Mouse (Mus musculus) mesoderm, embryonic 11.5 days (tissue): ENCODE measurements at regions not wholly inside any gene's neighbourhood (a gene's known extent, or its start where the extent isn't known, plus 50 kb on each side); places are given as distances from the start of the nearest gene placed in this dataset.

ENCODE experiments used
- DNase-seq: peaks from one replicate; pipeline ENCODE4 v3.0.0-alpha.2; 2012; ENCODE audit warnings: low read depth, low spot score

DNA sequence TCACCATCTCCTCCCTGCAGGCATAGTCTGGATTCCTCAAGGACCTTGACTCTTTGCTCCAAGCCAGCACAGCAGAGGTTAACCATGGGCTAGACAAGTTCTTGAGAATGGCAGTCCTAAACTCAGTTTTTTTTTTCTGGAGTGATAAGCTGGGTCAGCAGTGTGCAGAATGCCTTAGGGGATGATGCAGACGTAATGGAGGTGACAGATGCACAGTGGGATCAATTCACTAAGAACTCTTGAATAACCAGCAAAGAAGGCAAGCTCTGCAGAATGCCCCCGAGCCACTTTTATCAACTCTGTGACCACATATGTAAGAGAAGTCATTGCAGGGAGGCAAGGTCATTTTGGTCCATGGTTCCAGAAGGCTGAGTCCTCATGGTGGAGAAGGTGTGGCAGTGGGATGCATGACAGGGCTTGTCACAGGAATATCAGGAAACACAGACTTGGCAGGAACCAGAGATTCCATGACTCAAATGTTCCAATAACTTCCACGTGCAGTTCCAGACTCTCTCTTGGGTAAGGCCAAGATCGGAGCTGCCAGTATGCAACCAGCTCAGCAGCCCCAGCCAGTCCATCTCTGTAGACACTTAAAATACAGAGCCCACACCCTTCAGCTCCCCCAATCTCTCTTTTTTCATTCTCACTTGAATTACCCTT is 494.3 kb downstream of the Cdh26 start:
- DNase-seq: no peak

DNA sequence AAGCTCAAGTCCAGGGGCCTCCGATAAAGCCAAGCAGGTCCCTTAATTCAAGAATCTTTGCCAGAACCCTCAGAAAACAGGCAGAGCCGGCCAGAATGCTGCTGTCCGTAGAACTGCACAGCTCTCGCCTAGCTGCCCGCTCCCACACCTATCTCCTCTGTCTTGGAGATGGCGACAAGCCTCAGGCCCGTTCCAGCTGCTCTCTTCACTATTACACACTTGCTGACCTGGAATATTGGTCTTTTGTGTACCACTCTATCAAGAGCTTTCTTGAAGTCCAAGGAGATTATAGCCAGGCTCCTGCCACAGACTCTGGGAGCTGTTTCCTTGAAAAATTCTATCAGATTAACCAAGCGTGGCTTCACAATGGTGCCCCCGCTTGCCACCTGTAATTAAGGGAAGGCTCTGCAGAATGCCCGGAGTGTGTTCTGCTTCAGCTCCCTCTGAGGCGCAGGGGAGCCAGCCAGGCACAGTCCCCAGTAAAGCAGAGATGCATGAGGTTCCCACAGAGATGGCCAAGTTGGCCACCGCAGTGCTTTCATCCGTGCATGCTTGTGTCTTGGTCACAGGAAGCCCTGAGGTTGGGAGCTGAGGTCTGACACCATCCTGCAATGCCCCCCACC is 496.8 kb downstream of the Cdh26 start:
- DNase-seq: no peak

DNA sequence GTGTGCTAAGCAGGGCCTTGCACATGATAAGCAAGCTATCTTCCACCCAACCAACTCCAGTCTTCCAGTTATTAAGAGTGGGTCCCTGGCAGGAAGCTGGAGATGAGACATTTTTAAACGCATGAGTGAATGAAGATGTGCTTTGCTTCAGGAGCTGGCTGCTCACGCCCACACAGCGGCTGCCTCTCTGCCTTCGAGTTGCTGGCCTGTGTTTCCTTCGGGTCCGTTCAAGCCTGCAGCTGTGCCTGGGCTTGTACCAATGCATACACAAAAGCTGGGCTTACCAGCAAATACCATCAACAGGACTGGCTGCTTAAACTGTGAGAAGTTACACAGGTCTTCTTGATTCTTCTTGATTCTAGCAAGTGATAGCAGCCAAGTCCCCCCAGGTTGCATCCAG is 498.7 kb downstream of the Cdh26 start:
- DNase-seq: no peak

DNA sequence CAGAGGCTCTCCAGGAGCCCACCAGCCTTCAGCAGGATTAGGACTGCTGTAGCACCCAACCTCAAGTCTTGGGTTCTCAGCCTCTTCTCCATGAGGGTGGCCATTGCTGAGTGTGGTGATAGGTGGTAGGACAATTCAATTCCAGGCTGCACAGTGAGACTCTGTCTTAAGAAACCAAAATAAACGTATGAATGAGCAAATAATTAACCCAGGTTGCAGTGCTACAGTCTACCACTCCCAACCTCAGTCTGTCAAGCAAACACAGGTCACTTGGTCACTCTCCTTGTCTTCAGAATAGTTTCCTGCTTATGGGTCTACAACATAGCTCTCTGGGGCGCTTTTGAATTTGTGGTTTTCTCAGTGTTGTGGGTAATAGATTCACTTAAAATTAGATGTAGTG is 499.8 kb downstream of the Cdh26 start:
- DNase-seq: no peak

DNA sequence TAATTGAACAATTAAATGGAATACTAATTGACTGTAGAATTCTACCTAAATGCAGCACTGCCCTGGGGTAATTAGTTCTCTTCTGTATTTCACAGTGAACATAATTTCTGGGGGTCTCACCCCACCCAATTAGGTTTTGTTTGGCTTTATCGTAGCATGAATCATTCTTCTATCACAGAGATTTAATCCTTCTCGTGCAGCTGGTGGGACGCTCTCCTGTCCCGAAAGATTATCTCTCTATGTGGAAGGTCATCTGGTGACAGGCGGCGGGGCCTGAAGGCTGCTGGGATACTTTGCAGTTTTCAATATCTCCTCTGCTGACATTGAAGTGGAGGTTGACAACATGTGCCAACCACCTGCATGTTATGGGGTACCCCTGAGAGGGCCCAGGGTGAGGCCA is 493.8 kb upstream of the Cdh4 start:
- no peak for DNase-seq

DNA sequence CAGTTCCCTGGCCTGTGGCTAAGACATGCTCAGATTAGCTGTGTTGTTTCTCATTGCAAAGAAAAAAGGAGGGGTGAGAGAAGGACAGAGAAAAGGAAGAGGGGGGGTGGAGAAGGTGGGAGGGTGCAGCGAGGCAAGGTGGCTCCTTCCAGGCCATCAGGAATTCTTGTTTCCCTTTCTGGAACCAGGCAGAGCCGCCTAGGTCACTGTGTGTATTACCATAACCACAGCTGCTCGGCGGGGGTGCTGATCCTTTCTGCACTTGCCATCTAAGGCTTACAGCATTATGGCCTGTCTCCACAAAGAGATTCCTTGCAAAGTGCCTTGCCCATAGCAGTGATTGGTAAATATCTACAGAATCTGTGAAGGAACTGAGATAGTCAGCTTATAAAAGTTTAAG is 493.1 kb upstream of the Cdh4 start:
- no peak for DNase-seq

DNA sequence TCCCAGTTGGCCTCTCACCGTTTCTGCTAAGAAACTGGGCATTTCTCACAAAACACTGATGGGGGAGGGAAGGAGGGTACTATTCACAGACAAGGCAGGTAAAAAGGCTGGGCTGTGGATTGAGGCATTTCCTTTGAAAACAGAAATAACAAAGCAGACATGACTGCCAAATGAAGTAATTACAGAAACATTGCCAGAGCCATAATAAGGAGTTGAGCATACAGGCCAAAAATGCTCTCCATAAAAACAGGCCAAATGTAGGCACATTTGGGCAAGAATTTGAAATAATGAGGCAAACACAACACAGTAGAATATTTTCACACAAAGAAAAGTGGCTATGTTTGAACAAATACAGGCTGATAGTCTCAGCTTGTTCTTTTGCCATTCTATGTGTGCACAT is 491.9 kb upstream of the Cdh4 start:
- DNase-seq: no peak

DNA sequence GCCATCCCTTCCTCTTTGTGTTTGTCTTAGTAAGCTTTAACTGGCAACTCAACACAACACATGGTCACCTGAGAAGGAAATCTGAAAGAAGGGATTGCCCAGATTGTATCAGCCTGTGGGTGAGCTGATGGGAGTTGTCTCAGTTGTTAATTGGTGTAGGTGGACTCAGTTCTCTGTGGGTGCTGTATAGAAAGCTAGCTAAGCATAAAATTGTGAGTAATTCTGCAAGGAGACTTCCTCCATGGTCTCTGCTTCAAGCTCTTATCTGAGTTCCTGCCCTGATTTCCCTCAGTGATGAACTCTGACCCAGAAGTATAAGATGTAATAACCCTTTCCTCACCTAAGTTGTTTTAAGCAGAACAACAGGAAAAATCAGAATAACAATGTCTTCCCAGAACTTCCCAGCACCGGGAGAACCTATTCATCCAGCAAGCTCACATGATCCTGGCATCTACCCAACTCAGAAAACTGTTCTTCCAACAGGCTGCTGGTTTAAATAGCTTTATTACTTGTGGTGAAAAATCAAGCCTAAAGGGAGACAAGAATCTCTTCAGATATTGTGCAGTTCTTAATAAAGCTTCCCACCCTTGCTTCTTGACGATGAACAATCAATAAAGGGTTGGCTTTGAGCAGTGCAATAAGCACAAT is 487.7 kb upstream of the Cdh4 start:
- DNase-seq: no peak

DNA sequence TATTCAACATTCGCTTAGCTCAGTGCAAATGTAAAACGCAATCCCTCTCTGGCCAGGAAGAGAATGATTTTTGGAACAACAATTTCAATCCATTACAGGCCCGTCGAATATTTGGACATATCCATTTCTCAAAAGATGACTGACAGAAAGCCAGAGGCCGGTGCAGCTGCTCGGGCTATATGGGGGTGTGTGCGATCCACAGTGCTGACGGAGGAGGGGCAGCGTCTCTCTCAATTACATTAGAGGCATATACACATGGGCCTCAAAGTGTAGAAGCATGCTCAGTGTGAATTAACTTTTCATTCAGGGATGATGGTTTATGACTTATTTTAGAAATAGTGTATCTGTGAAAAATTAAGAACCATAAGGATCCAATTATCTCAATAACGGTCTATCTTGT is 483.4 kb upstream of the Cdh4 start:
- no peak for DNase-seq

DNA sequence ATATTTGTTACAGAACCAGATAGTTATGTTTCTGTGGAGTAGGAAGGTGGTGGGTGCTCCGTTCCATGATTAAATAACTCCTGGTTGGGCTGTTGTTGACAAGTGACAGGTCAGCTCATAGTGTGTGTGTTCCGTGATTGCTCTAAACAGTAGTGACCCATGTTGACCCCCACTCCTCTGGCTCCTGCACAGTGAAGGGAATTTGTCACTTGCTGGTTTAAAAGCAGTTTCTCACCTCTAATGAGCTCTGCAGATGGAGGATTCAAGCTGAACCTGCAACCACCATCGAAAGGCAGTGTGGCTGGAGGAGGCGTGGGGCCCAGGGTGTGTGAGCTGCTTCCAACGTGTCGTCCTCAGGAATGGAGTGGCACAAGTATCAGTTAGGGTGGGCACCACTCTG is 482.6 kb upstream of the Cdh4 start:
- peak; percentile 41 for DNase-seq

DNA sequence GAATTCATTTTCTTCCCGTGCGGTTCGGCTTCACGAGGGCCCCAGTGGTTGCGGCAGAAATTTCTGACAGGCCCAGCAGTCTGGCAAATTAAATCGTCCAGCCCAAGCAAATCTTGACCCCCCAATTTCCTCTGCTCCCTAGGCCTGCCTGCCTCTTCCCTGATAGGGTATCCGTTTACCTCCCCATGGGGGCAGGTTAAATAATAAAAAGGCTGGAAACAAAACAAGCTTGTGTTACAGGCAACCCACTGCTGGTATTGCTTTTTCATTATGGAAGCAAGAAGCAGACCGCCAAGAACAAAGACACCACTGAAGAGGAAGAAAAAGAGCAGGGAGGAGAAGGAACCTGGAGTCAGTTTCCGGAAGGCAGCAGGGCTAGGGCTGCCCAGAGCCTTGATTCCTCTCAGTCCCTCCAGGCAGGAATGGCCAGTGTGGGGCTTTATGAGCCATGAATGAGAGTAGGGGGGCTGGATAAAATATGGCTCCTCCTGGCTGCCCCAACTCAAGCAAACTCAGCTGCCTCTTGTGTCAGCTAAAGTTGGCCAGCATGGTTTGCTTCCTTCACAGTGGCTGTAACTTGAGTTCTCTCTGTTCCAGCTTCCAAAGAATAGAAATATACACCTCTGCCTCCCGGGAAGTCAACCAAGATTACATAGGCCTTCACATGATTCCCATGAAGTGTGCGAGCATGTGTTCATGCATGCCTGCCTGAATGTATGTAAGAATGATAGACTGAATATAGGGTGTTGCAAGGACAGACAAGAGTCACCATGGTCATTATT is 474.5 kb upstream of the Cdh4 start:
- peak; percentile 35 for DNase-seq

DNA sequence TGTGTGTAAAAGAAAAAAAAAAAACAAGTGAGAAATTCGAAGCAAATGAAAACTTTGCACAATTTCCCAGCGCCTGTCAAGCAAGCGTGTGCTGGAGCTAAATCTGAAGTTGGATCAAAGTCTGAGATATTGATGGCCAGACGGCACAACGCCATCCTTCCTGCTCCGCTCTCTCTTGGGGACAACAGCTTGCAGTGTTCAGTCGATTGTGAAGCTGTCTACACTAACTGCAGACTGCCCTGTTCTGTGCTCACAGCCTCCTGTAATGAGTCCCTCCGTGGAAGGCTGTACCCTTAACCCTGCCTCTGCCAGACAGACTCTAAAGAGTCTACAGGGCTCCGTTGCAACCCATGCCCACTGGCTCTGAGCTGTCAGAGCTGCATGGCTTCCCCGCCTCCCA is 472.5 kb upstream of the Cdh4 start:
- DNase-seq: no peak

DNA sequence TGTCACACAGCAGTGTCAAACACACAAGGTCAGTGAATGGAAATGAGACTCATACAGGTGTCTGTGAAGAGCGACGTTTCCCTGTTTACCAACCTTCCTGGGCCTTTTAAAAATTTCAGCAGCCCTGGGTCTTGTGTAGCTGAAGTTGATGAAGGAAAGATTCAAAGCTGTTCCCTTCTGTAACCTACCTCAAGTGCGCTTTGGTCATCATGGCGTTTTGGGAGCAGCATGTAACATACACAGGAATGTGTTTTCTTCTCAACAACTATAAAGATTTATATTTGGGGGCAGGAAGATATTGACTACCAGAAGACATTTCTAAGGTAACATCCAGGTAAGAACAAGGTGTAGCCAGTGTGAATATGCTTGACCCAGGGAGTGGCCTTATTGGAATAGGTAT is 466.9 kb upstream of the Cdh4 start:
- no peak for DNase-seq

DNA sequence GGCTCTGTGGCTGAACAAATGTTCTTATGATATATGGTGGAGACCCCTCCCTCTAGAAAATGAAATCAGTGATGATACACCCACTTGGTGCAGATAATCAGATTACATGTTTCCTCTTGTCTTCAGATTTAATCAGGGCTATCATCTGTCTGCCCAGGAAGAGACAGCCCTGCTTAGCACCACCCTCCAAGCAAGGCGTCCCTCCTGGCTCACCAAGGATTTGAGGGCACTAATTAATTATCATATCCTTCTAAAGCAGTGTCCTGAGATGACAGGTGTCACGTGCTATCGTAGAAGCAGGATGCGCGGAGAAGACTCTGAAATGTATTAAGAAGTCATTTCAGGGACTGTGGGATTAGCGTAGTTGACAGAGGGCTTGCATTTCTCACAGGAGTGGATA is 466.2 kb upstream of the Cdh4 start:
- no peak for DNase-seq

DNA sequence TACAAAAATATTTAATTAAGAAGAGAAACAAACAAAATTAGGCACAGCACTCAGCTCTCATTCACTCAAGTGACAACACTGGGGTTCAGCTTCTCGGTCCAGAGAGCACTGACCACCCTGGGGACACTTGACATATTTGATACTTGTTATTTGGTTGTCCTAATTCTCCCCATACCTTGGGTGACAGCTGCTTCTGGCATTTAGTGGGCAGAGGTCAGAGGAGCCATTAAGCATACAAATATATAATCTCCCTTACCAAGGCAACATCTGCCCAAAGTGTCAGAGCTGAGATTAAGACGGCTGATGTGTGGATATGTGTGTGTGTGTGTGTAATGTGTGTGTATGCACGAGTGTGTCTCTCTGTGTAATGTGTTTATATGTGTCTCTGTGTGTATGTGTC is 465.7 kb upstream of the Cdh4 start:
- DNase-seq: no peak

DNA sequence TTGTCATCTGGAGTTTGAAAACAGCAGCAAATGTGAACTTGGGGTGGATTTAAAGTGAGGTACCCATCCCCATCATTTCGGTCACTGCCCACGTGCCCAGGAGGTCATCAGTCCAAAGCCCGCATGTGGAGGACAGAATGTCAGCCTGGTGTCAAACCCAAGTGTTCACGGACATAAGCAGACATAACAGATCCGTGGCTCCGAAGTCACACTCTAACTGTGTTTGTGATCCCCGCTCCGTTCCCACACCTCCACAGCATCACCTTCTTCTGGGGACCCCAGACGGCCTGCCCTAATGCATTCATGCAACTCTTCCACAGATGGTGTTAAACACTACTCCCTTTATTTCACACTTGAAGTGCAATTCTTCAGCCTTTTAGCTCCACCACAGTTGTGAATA is 462.8 kb upstream of the Cdh4 start:
- DNase-seq: no peak

DNA sequence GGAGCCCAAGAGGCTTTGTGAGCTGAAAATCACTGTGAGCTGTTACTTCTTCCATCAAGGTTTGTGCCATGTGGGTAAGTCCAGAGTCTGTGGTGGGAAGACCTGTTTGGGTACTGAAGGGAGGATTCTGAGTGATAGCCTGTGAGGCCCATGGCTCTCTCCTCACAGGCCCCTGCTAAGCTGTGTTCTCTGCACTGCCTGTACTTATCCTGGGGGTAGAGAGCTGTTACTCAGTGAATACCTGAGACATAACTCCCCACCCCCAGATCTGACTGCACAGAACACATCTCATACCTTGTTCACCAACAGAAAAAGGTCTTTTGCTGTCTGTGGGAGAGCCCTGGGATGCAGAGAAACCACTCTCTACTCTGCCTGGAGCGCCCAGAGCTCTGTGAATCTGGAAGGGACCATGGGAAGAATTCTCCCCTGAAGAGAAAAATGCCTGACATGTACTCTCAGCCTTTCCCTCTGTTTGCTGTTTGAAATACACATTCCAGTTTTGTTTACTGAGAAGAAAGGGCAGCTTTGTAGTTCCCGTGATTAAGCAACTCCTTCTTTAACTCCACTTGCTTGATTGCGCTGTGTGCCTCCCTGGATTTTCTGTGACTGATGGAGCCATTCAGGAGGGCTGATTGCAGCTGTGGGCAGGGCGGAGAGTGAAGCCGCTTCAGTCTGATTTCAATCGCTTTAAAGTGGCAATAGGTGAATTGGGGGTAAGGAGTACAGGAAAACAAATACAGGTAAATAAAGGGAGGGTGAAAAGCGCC is 460.3 kb upstream of the Cdh4 start:
- no peak for DNase-seq

DNA sequence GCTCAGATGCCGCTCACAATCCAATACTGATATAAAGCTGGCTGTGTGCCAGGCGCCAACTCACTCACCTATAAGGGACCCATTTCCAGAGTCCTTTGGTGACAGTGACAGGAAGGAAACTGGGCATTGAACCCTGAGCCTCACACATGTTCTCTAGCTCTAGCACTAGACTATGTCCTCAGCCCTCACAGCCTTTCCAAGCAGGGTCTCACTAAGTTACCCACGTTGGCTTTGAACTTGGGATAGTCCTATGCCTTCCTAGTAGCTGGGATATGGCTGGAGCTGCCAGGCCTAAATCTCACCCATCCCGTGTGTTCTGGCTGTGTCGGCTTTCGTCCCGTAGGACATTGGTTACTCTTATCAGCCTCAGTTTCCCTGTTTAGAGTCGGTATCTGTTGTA is 458.4 kb upstream of the Cdh4 start:
- DNase-seq: no peak

DNA sequence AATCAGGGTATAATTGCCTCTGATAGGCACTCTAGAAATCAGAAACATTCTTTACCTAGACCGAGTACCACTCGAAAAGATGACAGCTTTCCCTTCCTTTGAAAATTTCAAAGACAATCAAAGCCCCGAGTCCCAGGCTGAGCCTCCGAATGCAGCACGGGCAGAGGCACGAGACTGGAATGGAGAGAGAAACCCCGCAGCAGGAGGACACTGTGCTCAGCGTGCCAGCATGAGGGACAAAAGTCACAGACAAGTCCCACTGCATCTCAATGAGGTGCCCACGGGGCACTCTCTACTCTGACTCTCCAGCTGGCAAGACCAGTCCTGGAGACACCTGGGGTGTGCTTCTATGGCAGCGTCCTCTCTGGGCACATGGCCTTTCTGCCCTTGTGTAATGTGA is 454.3 kb upstream of the Cdh4 start:
- no peak for DNase-seq

DNA sequence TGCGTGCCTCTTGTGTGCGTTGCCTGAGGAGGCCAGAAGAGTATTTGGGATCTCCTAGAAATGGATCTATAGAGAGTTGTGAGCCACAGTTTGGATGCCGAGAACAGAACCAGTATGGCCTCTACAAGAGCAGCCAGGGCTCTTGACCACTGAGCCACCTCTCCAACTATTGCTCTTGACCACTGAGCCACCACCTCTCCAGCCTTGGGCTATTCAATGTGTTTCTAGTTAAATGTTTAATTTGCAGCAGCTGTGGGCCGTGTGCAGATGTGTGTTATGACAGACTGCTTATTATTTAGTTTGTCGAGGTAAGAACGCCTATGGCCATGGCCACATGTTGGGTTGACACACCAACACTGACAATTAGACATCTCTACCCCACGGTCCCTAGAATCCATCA is 452.9 kb upstream of the Cdh4 start:
- no peak for DNase-seq

DNA sequence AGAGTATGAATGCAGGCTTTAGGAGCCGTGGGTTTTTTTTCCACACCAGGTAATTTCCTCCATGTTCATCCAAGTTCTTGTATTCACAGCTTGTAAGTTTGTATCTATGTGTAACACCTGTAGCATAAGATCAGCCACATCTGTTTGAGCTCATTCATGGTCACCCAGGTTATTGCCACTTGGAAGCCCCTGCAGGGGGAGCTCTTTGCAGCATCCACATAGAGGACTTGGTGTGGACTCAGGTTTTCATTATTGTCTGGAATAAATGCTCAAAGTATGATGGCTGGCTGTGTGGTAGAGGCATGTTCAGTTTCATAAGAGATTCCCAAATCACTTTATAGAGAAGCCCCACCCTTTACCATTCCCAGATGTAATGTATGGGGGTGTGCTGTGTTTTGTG is 452.4 kb upstream of the Cdh4 start:
- DNase-seq: no peak

DNA sequence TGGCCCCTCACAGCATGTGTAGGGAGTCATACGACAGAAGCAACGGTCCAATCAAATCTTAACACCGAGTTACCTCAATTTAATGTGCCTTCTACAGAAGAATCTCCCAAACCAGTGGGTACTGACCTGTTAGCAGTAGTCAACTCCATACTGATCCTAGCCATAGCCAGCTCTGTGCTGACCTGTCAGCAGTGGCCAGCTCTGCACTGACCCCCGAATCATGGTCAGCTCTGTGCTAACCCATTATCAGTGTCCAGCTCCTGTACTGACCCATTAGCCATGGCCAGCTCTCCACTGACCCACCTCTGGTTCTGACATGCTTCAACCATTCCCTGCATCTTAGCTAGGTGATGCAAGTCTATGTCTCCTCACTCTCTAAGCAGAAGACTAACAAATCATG is 451.3 kb upstream of the Cdh4 start:
- DNase-seq: no peak
